In the genomic region with DNA sequence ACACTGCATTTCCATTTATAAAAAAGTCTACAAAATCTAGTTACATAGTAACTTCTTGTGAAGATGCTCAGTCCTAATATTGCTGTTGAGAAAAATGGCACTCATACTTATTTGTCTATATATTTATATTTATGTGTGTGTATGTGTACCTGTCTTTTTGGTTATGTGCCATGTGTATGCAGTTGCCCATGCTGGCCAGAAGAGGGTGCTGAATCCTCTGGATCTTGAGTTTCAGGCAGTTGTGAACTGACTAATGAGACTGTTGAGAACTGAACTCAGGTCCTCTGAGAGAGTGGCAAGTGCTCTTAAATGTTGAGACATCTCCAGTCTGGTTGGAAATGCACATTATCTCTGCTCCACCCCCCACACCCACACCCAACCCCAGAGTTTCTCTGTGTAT, we compare ENCODE assay signal across 27 mouse cellular contexts. TPM values are rescaled to one million over a fixed set of nuclear protein-coding genes. Genes with fewer than 3 reads are reported as not detected.
DNase-seq lines count a peak whose midpoint lies in the region; ATAC-seq and TF ChIP-seq lines count a peak whose summit lies in the region.
"Had no signal": no experiment of that assay in that cellular context is flagged by ENCODE, and none has a peak within 500 bp of the region (broad histone marks: within the 10 kb centered on the region; RNA-seq: fewer than 3 reads in every experiment).

No protein-coding gene starts in this region.

- in situ Hi-C loops in ES-E14 (cut with MboI; ENCODE audit: low sequenced_read_pairs in 2 of 2, unreplicated experiment in 2 of 2), result no loop called here

- TF ChIP-seq EP300 in lung, postnatal 0 days (IDR thresholded peaks at IDR 0.05), result no peak

- no peak for DNase-seq in lung, postnatal 0 days (ENCODE audit: low spot score)
- DNase-seq in lung, postnatal 25 days (ENCODE audit: low spot score), result no peak
- no peak for DNase-seq in ES-E14 (ENCODE audit: low read depth, low spot score)
- no peak for DNase-seq in frontal cortex, postnatal 36 days (ENCODE audit: low spot score in 2 of 2)
- no peak for DNase-seq in ovary, postnatal 14 days (ENCODE audit: low spot score)
- DNase-seq: gastrocnemius, postnatal 10 days; heart, adult 2 months; heart, postnatal 36 days; layer of hippocampus, adult 9-11 months; thymus, postnatal 14 days had no signal

- TF ChIP-seq CTCF in intestine, postnatal 0 days (IDR thresholded peaks at IDR 0.05; ENCODE audit: low read depth), result peak; percentile 21; the same call in 1 of the 2 replicates
- TF ChIP-seq CTCF in lung, postnatal 0 days (IDR thresholded peaks at IDR 0.05), result peak; percentile 16; the same call in 1 of the 2 replicates

- H3K4me3 ChIP-seq in intestine, postnatal 0 days (ENCODE audit: low read depth, low read length), result no peak overlapping the region
- H3K4me3 ChIP-seq in intestine, embryonic 16.5 days (ENCODE audit: low read length), result no peak overlapping the region
- no peak overlapping the region for H3K4me3 ChIP-seq in lung, postnatal 0 days (ENCODE audit: low read depth, low read length)
- H3K4me3 ChIP-seq in ES-E14 (ENCODE audit: insufficient read depth in 1 of 2, low read depth in 1 of 2, low read length in 2 of 2, poor library complexity in 1 of 2, severe bottlenecking in 1 of 2), result no peak overlapping the region
- H3K4me3 ChIP-seq: forebrain, embryonic 15.5 days; heart, adult 2 months; heart, embryonic 15.5 days; megakaryocyte, embryonic 14.5 days; midbrain, embryonic 13.5 days; neural tube, embryonic 12.5 days had no signal

- no peaks in the 10 kb centered on the region for H3K9me3 ChIP-seq in intestine, postnatal 0 days (ENCODE audit: control insufficient read depth)
- H3K9me3 ChIP-seq in intestine, embryonic 16.5 days (ENCODE audit: control insufficient read depth, low read length), result no peaks in the 10 kb centered on the region
- H3K9me3 ChIP-seq in lung, postnatal 0 days (ENCODE audit: low read length), result no peaks in the 10 kb centered on the region
- no peaks in the 10 kb centered on the region for H3K9me3 ChIP-seq in ES-E14 (ENCODE audit: control insufficient read depth, insufficient read depth, low read depth, low read length)
- H3K9me3 ChIP-seq: forebrain, embryonic 15.5 days; heart, embryonic 15.5 days; midbrain, embryonic 13.5 days; neural tube, embryonic 12.5 days had no signal

- H3K36me3 ChIP-seq in intestine, postnatal 0 days (ENCODE audit: control insufficient read depth, insufficient read depth), result no peaks in the 10 kb centered on the region
- no peaks in the 10 kb centered on the region for H3K36me3 ChIP-seq in intestine, embryonic 16.5 days (ENCODE audit: control insufficient read depth, insufficient read depth, low read length)
- no peaks in the 10 kb centered on the region for H3K36me3 ChIP-seq in lung, postnatal 0 days (ENCODE audit: insufficient read depth, low read length)
- H3K36me3 ChIP-seq in ES-E14 (ENCODE audit: control insufficient read depth, insufficient read depth, low read length, poor library complexity, severe bottlenecking), result no peaks in the 10 kb centered on the region
- H3K36me3 ChIP-seq: forebrain, embryonic 15.5 days; heart, embryonic 15.5 days; midbrain, embryonic 13.5 days; neural tube, embryonic 12.5 days had no signal

- H3K4me1 ChIP-seq in intestine, postnatal 0 days (replicated peaks; ENCODE audit: control insufficient read depth, insufficient read depth, low read length), result no peaks in the 10 kb centered on the region
- H3K4me1 ChIP-seq in intestine, embryonic 16.5 days (ENCODE audit: control insufficient read depth, insufficient read depth, low read length), result no peaks in the 10 kb centered on the region
- no peaks in the 10 kb centered on the region for H3K4me1 ChIP-seq in lung, postnatal 0 days (ENCODE audit: insufficient read depth, low read depth, low read length)
- H3K4me1 ChIP-seq in ES-E14 (ENCODE audit: control insufficient read depth in 2 of 2, insufficient read depth in 2 of 2, low read length in 2 of 2, poor library complexity in 1 of 2), result 0 out of 4 replicates have a peak, but pooled peaks cover 0 to 3% of the 10 kb centered on the region in 2 experiments
- H3K4me1 ChIP-seq: heart, embryonic 15.5 days; neural tube, embryonic 12.5 days had no signal

- no peak overlapping the region for H3K9ac ChIP-seq in intestine, postnatal 0 days (ENCODE audit: low read depth, low read length)
- no peak overlapping the region for H3K9ac ChIP-seq in intestine, embryonic 16.5 days (ENCODE audit: low read depth, low read length)
- no peak overlapping the region for H3K9ac ChIP-seq in lung, postnatal 0 days (replicated peaks; ENCODE audit: low read depth)
- H3K9ac ChIP-seq in ES-E14 (ENCODE audit: insufficient read depth, low read depth, low read length, poor library complexity, severe bottlenecking), result no peak overlapping the region
- H3K9ac ChIP-seq: forebrain, embryonic 15.5 days; heart, embryonic 15.5 days; hindbrain, embryonic 14.5 days; midbrain, embryonic 13.5 days; neural tube, embryonic 12.5 days had no signal

- H3K27me3 ChIP-seq in intestine, postnatal 0 days (replicated peaks; ENCODE audit: control insufficient read depth, insufficient read depth, low read length), result no peaks in the 10 kb centered on the region
- no peaks in the 10 kb centered on the region for H3K27me3 ChIP-seq in intestine, embryonic 16.5 days (replicated peaks; ENCODE audit: control insufficient read depth, insufficient read depth, low read length)
- H3K27me3 ChIP-seq in lung, postnatal 0 days (replicated peaks; ENCODE audit: insufficient read depth, low read length), result no peaks in the 10 kb centered on the region
- H3K27me3 ChIP-seq: forebrain, embryonic 15.5 days; heart, embryonic 15.5 days; midbrain, embryonic 13.5 days; neural tube, embryonic 12.5 days had no signal

- ATAC-seq in intestine, postnatal 0 days, result no peak
- ATAC-seq in intestine, embryonic 16.5 days, result no peak
- no peak for ATAC-seq in lung, postnatal 0 days
- ATAC-seq: forebrain, embryonic 15.5 days had no signal

- H3K4me2 ChIP-seq in intestine, postnatal 0 days (replicated peaks; ENCODE audit: low read depth), result no peak overlapping the region
- no peak overlapping the region for H3K4me2 ChIP-seq in intestine, embryonic 16.5 days (ENCODE audit: low read depth, low read length)
- no peak overlapping the region for H3K4me2 ChIP-seq in lung, postnatal 0 days (replicated peaks; ENCODE audit: low read depth, low read length)
- H3K4me2 ChIP-seq: forebrain, embryonic 15.5 days; heart, embryonic 15.5 days; hindbrain, embryonic 14.5 days; midbrain, embryonic 13.5 days; neural tube, embryonic 12.5 days had no signal

- H3K27ac ChIP-seq in intestine, postnatal 0 days (ENCODE audit: low read depth, low read length), result no peak overlapping the region
- H3K27ac ChIP-seq in intestine, embryonic 16.5 days (ENCODE audit: low read length), result no peak overlapping the region
- no peak overlapping the region for H3K27ac ChIP-seq in lung, postnatal 0 days (ENCODE audit: low read length)
- no peak overlapping the region for H3K27ac ChIP-seq in ES-E14 (ENCODE audit: insufficient read depth, low read depth, low read length, poor library complexity, severe bottlenecking)
- H3K27ac ChIP-seq: forebrain, embryonic 15.5 days; heart, adult 2 months; heart, embryonic 15.5 days; hindbrain, embryonic 14.5 days; midbrain, embryonic 13.5 days; neural tube, embryonic 12.5 days had no signal

TF ChIP-seq in ES-E14, 5 proteins besides CTCF, POLR2A, EP300 and RAD21:
- TF ChIP-seq ZC3H11A (IDR thresholded peaks at IDR 0.05; ENCODE audit: borderline replicate concordance, low read depth, low read length), result 0 out of 2 replicates have a peak, but pooled peaks have one; percentile 28
- no peak for TF ChIP-seq ZNF384 (IDR thresholded peaks at IDR 0.05; ENCODE audit: low read depth, low read length)

RNA-seq across cellular contexts. Expression of gene Aldoart2, which starts 8.1 kb away (rescaled TPM):
- polyA plus RNA-seq in intestine, postnatal 0 days (2015; fragmentation: Nextera tagmentation; extraction: Ambion mirVana), result 0.13 TPM in 1 of 2 replicates, not detected in the other
- not detected in 2 replicates for polyA plus RNA-seq in intestine, embryonic 16.5 days (2015; fragmentation: Nextera tagmentation; extraction: Ambion mirVana)
- polyA plus RNA-seq in lung, postnatal 0 days (2015; fragmentation: Nextera tagmentation; extraction: Ambion mirVana), result not detected in 2 replicates
- total RNA-seq in ES-E14 (2012; rRNA removed), result 0.13 and 0.21 TPM in 2 replicates
- total RNA-seq: adrenal gland, postnatal 10 days; gastrocnemius, postnatal 10 days; heart, adult 2 months; heart, postnatal 36 days; left cerebral cortex, postnatal 36 days had no signal
- polyA plus RNA-seq: C2C12; embryonic facial prominence, embryonic 14.5 days; forebrain, embryonic 15.5 days; hindbrain, embryonic 14.5 days; intestine, embryonic 14.5 days; kidney, embryonic 14.5 days; limb, embryonic 14.5 days; liver, embryonic 16.5 days; midbrain, embryonic 13.5 days; neural tube, embryonic 12.5 days; spleen, adult 2 months had no signal

RNA-seq across cellular contexts. Expression of gene Insm2, which starts 26.1 kb away (rescaled TPM):
- polyA plus RNA-seq in intestine, postnatal 0 days (2015; fragmentation: Nextera tagmentation; extraction: Ambion mirVana), result 0.04 TPM in 1 of 2 replicates, not detected in the other
- 0.06 and 0.11 TPM in 2 replicates for polyA plus RNA-seq in intestine, embryonic 16.5 days (2015; fragmentation: Nextera tagmentation; extraction: Ambion mirVana)
- polyA plus RNA-seq in lung, postnatal 0 days (2015; fragmentation: Nextera tagmentation; extraction: Ambion mirVana), result 0.08 and 0.10 TPM in 2 replicates
- total RNA-seq in ES-E14 (2012; rRNA removed), result 0.16 TPM in 1 of 2 replicates, not detected in the other
- total RNA-seq: gastrocnemius, postnatal 10 days; heart, adult 2 months; heart, postnatal 36 days had no signal
- polyA plus RNA-seq: C2C12; heart, adult 2 months; liver, embryonic 16.5 days; spleen, adult 2 months had no signal
